Mouse (Mus musculus) cerebellum, postnatal 25 days (tissue): ENCODE results near the gene Med13l.
"Not testable (repeated sequence)": the region's sequence is repeated elsewhere in the genome, so short reads cannot be mapped to it uniquely, and the experiment has no call there.

Experiments used
- DNase-seq, 2 experiments: peaks; one replicate each; pipeline ENCODE4 v3.0.0; 2021; ENCODE audit warnings: mixed read lengths in 2 of 2

The Med13l gene

GRCm38 (mm10) chr5:118635476-118636187, 75.2 kb downstream of the Med13l start:
- peak in 1 of 2 experiments; percentile 26 for DNase-seq

- DNase-seq: no peak
These were observed 76.2 kb downstream of the Med13l start for GRCm38 (mm10) chr5:118636399-118637369.

DNA sequence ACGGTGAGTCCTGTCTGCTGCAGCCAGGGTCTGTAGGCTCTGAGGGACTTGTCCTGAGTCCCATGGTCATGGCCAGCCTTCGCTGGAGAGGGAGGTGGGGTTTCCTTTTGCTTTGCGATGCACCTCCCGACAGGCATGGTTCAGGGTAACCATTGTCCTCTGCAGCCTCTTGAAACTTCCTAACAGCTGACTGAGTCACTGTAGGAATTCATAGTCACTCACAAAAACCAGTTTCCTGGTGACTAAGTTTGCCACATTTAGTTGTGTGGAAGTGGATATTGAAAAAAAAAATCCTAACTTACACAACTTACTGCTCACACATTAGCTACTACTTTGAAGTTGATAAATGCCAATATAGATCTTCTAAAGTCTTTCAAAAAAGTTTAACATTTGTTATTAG, 77.5 kb downstream of the Med13l start:
- DNase-seq: no peak

DNA sequence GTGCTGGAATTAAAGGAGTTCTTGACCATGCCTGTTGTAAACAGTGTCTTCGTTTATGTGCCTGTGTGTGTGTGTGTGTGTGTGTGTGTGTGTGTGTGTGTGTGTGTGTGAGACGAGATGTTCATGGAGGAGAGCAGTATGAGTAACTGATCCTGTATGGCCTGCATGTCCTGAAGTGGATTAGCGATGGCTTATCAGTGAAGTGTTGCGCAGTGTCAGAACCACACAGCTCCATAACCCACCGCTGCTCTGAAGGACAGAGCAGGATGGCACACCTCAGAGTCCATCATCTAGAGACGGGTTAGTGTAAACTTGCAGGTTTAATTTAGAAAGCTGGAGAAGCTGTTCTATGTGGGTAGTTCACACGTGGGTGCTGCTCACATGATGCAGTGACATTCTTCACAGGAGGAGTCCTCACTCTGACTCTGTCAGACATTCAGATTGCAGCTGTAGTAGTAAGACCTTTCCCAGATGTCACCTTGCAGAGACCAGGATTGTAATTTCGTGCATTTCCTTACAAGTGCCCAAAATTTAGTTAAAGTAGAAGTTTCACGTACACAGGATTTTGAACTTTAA, 78.1 kb downstream of the Med13l start:
- no peak for DNase-seq

DNA sequence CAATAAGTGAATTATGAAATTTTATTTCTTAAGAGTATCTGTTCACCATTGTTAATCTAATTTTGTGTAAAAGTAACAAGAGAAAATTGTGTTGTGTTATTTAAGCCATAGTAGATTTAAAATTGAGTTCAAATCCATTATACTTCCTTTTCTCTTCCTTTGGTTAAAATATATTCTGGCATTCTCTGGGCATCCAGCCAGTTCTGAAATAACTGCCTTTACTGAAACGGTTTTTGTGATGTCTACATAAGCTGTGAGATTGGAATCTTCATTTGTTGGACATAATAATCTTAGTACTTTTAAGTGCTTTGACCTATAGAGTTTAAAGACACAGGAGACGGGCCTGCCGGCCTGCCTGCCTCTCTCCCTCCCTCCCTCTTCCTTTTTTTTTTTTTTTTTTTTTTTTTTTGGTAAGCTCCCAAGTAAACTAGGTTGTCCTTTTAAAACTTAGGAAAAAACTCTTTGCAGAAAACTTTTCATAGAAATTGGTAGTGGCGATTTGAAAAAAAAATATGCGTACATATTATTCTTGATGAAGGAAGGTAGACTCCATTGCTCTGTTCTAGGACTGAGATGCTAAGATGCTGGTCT, 78.7 kb downstream of the Med13l start:
- DNase-seq: no peak

- no peak for DNase-seq
These were observed 83.6 kb downstream of the Med13l start for GRCm38 (mm10) chr5:118644041-118644440.

DNA sequence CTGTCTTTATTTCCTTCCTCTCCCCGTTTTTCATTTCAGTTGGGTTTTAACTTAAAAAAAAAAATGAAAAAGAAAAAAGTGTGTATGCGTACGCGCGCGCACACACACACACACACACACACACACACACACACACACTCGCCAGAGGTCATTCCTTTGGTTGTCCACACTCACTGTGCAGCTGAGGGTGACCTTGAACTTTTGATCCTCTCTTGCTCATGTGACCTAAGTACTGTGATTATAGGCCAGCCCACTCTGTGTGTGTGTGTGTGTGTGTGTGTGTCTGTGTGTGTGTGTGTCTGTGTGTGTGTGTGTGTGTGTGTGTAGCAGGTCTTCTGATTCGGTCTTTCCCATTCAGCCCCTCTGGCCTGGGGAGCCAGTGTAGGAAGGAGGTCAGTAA, 84.0 kb downstream of the Med13l start:
- no peak for DNase-seq

DNA sequence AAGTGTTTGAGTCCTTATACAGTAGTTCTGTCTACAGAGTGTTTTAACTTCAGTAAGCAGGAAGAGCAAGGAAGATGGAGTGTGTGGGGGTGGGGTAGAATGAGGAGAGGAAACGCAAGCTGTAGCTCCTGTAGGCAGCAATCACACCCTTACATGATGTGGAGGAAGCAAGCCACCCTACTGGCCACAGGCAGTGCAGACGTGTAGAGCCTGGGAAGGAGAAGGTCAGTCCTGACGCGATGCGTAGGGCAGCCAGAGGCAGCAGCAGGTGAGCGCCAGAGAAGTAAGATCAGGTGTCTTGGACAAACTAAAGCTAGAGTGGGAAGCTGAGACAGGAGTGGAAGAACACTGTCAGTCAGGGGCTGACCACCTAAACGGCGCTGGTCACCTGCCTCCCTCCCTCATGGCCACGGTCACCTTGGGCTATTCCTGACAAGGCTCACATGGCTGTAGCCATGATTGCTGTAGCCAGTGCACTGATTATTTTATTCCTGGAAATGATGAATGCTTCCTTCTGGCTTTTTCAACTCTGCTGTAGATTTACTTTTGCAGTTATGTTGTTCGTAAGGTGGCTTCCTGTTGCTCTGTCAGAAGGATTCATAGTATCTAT, 84.8 kb downstream of the Med13l start:
- DNase-seq: no peak

GRCm38 (mm10) chr5:118646897-118647296, 86.4 kb downstream of the Med13l start:
- DNase-seq: peak in 1 of 2 experiments; percentile 44

GRCm38 (mm10) chr5:118647384-118647783, 86.9 kb downstream of the Med13l start:
- no peak for DNase-seq

GRCm38 (mm10) chr5:118649215-118650006, 88.9 kb downstream of the Med13l start:
- DNase-seq: peak in 1 of 2 experiments; percentile 43

- DNase-seq: no peak
These were observed 89.6 kb downstream of the Med13l start for GRCm38 (mm10) chr5:118650007-118650548.

DNA sequence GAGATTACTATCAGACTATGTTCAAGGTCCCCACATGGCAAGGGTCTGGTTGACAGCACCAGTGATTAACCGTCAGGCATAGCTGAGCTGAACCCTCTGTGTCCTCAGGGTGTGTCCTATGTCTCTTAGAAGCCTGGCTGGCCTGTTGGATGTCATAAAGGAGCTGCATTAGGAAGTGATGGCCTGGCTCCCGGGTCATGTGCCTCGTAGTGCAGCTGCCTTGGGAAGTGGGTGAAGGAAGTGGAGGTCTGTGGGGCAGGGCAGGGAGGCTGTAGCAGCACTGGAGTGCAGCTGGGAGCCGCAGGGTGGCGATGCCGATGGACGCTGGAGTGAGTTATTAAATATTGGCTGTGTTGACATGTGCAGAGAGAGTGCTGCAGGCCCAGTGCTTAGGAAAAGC, 90.3 kb downstream of the Med13l start:
- no peak for DNase-seq

DNA sequence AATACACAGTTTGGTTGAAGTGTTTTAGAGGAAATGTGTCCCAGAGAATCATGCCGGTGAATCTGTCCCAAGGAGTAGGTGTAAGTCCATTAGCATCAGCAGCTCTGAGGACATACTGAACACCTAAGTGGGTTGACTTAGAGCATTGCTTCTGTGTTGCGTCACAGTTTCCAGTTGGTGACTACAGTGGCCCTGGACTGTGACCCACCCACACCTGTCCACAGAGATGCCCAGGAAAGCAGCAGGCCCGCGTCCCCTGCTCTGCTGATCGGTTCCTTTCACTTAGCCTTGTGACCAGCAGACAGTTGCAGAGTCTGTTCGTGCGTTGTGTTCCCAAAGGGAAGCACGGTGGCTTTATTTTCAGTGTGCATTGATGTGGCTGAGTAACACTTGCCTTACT, 92.1 kb downstream of the Med13l start:
- no peak for DNase-seq

GRCm38 (mm10) chr5:118653119-118653518, 92.6 kb downstream of the Med13l start:
- DNase-seq: not testable (repeated sequence)

DNA sequence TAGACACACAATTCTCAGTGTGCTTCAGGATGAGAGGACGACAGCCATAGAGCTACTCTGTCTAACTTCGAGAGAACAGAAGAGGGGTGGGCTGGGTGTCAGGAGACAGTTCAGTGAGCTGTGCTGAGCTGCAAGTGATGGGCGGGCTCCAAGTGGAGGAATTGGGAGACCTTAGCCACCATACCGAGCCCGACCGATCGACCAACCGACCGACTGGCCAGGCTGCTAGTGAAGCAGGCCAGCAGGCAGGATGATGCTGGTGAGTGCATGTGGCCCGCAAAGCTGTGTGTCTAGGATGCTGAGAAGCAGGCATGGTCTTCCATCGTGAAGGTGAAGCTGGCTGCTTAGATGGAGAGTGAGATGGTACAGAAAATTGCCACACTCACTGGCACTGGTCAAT, 94.1 kb downstream of the Med13l start:
- peak in 1 of 2 experiments; percentile 45 for DNase-seq

DNA sequence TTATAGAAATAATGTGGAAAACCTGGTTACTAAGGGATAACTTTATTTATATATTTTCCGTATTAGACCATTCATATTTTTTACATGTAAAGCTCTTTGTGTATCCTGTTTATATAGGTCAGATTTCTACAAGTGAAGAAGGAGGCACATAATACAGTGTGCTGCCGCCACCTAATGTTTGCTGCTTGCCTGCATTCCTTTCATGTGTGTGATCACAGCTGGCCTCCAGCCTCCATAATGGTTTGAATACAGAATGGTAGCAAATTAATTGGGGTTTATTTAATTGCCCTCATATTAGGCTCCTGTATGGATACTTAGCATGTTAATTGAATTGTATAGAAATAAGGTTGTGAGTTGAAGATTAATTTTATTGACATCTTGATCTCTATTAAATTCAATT, 94.5 kb downstream of the Med13l start:
- peak; percentile 60 to 76 for DNase-seq

- no peak for DNase-seq
These were observed 94.9 kb downstream of the Med13l start for GRCm38 (mm10) chr5:118655428-118655827.

- DNase-seq: no peak
These were observed 95.5 kb downstream of the Med13l start for GRCm38 (mm10) chr5:118655966-118656365.

DNA sequence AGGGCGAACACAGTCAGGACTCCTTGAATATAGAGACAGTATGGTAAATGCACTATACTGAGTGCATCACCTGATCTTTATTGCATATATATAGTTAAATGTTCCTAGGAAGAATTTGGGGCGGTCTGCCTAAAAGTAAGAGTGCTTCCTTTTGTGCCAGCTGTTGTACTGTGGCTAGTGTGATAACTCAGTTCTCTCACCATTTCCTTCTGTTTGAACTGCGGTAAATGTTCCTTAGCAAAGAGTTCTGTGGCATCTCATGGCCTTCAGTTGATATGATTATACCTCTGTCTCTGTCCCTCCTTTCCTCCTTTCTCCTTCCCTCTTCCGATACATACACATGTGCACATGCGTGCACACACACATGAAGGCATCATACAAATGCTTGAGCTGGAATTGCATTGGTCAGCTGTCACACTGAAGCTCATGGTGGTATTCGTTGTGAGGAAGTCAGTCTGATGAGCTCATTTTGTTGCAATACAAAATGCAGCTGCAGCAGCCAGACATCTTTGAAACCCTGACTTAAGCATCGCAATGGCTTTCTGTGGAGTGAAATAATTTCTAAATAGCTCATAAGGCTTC, 97.9 kb downstream of the Med13l start:
- no peak for DNase-seq

GRCm38 (mm10) chr5:118659713-118660112, 99.2 kb downstream of the Med13l start:
- peak in 1 of 2 experiments; percentile 52 for DNase-seq
